Mouse (Mus musculus) ES-E14 (cell line): Measurements from ENCODE around the gene Supt20.

Experiments
- CHD2 ChIP-seq: IDR thresholded peaks from 2 replicates; pipeline ENCODE4 v1.6.1; 2014; ENCODE audit warnings: mild to moderate bottlenecking, low read depth, low read length, inconsistent platforms
- HCFC1 ChIP-seq: IDR thresholded peaks from 2 replicates; pipeline ENCODE4 v1.6.1; 2012; ENCODE audit warnings: low read length, inconsistent platforms, borderline replicate concordance; ENCODE audit not compliant: insufficient read depth
- MAFK ChIP-seq: IDR thresholded peaks from 2 replicates; pipeline ENCODE4 v1.6.1; 2014; ENCODE audit warnings: mild to moderate bottlenecking, low read depth, low read length, inconsistent platforms; ENCODE audit not compliant: insufficient read depth
- ZC3H11A ChIP-seq: IDR thresholded peaks from 2 replicates; pipeline ENCODE4 v1.6.1; 2012; ENCODE audit warnings: low read depth, mild to moderate bottlenecking, inconsistent platforms, low read length, borderline replicate concordance
- ZNF384 ChIP-seq: IDR thresholded peaks from 2 replicates; pipeline ENCODE4 v1.6.1; 2012; ENCODE audit warnings: low read depth, low read length, inconsistent platforms

DNA sequence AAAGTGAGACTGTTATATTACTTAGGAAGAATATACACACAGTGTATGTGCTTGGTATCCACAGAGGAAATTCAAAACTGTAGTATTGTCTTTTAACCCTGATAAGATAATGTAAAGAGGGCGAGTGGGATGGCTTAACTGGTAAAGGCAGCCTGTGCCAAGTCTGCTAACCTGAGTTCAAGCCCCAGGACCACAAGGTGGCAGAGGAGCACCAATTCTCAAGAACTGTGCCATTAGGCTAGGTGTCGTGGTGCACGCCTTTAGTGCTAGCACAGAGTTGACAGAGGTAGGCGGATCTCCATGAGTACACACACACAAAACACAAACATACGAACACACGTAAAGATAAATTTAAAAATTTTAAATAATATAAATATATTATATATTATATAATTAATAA lies 23.0 kb upstream of the Supt20 start:
- TF ChIP-seq MAFK, result no peak
- TF ChIP-seq ZC3H11A, result no peak
- TF ChIP-seq ZNF384, result no peak
- TF ChIP-seq CHD2, result no peak
- no peak for TF ChIP-seq HCFC1
